In the genomic region with DNA sequence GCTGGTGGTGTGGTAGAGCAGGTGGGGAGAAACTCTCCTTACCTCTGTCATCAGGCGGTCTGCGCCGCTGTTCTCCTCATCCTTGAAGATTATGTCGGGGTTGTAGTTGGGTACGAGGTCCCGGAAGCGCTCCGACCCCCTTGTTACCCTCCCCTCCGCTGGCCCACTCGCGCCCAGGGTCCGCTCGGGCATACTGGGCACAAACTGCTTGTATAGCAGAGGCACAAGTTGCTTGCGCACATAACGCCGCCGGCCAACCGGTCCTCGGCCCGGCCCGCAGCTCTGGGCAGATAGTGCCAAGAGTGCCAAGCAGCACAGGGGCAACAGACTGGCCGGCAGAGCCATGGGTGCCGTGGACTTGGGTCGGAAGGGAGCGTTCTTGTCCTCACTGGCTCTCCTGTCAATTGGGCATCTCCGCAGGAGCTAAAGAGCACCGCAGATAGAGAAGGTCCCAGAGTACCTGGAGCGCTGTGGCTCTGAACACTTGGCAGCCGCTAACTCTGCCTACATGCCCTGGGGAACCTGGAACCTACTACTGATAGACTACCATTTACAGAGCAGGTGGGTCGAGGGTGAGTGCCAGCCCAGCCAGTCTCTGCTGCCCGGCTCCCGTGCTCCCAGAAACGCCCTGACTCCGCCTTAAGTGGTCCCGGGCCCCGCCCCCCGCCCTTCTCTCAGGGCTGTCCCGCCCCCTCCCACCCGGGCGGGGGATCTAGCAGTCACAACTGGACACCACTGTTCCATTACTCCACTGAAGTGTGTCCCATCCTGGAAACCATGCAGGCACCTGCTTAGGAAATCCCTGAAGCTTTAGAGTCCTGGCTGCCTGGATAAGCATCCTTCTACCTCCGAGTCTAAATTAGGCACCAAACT, we compare ENCODE assay signal across 8 mouse cellular contexts. TPM values are rescaled to one million over a fixed set of nuclear protein-coding genes. Genes with fewer than 3 reads are reported as not detected.
DNase-seq lines count a peak whose midpoint lies in the region; ATAC-seq and TF ChIP-seq lines count a peak whose summit lies in the region.

A gene (minus strand): TSS at position 613 of the 873 bp plus-strand sequence.

- TF ChIP-seq CTCF in ES-Bruce4 (IDR thresholded peaks at IDR 0.05; ENCODE audit: low read depth, low read length) = no peak
- TF ChIP-seq CTCF in liver, adult 2 months (IDR thresholded peaks at IDR 0.05; ENCODE audit: low read depth, low read length) = no peak

- H3K79me2 ChIP-seq in liver, adult 2 months (ENCODE audit: control insufficient read depth, insufficient read depth, low read length) = no peaks in the 10 kb centered on the region

- peaks cover 10% of the 10 kb centered on the region; the same call in 1 of the 2 replicates for H3K27me3 ChIP-seq in ES-Bruce4 (ENCODE audit: control insufficient read depth, insufficient read depth, low read length, poor library complexity, severe bottlenecking)
- H3K27me3 ChIP-seq in liver, adult 2 months (ENCODE audit: control insufficient read depth, insufficient read depth, low read length) = peaks cover 22% of the 10 kb centered on the region
- H3K27me3 ChIP-seq in neural tube, embryonic 15.5 days (replicated peaks) = peaks cover 76% of the 10 kb centered on the region

- intact Hi-C loops in heart, postnatal 10 days (cut with DNase I) = loop anchor here (2.0 kb wide), 1 partner anchor 19 kb away; no protein-coding TSS in a partner anchor

- H3K4me3 ChIP-seq in ES-Bruce4 (ENCODE audit: low read depth, low read length) = peak within 1 kb of the TSS; percentile 83
- peak within 1 kb of the TSS; percentile 36 for H3K4me3 ChIP-seq in liver, adult 2 months (ENCODE audit: insufficient read depth, low read depth, low read length)
- H3K4me3 ChIP-seq in neural tube, embryonic 15.5 days (replicated peaks) = peak within 1 kb of the TSS; percentile 22

- peak; percentile 46 to 64 for DNase-seq in adrenal gland, postnatal 36 days
- DNase-seq in heart, postnatal 10 days = peak; percentile 16 to 22
- DNase-seq in liver, adult 2 months (ENCODE audit: extremely low read depth, low read depth, low spot score) = no peak
- DNase-seq in layer of hippocampus, postnatal 10 days (ENCODE audit: low spot score in 2 of 2) = no peak
- no peak for DNase-seq in gastrocnemius, postnatal 25 days
- no peak for DNase-seq in urinary bladder, adult 2 months (ENCODE audit: low spot score)

- no peak within 1 kb of the TSS for H3K27ac ChIP-seq in ES-Bruce4 (ENCODE audit: insufficient read depth, low read length)
- H3K27ac ChIP-seq in liver, adult 2 months (replicated peaks; ENCODE audit: insufficient read depth, low read depth, low read length) = no peak within 1 kb of the TSS
- H3K27ac ChIP-seq in neural tube, embryonic 15.5 days (replicated peaks) = no peak within 1 kb of the TSS

- H3K4me1 ChIP-seq in ES-Bruce4 (ENCODE audit: control insufficient read depth, insufficient read depth, low read length) = no peaks in the 10 kb centered on the region
- 0 out of 2 replicates have a peak, but pooled peaks cover 1% of the 10 kb centered on the region for H3K4me1 ChIP-seq in liver, adult 2 months (ENCODE audit: control insufficient read depth, insufficient read depth, low read length)
- H3K4me1 ChIP-seq in neural tube, embryonic 15.5 days = peaks cover 43% of the 10 kb centered on the region

- peak within 1 kb of the TSS; percentile 36 for H3K4me2 ChIP-seq in neural tube, embryonic 15.5 days

- H3K9ac ChIP-seq in ES-Bruce4 (ENCODE audit: low read depth, poor library complexity, severe bottlenecking) = peak within 1 kb of the TSS; percentile 8; the same call in 1 of the 2 replicates
- peak within 1 kb of the TSS; percentile 23 for H3K9ac ChIP-seq in liver, adult 2 months (ENCODE audit: low read depth, low read length)
- H3K9ac ChIP-seq in neural tube, embryonic 15.5 days (replicated peaks) = 0 out of 2 replicates have a peak within 1 kb of the TSS, but pooled peaks have one; percentile 17

- TF ChIP-seq EP300 in ES-Bruce4 (IDR thresholded peaks at IDR 0.05; ENCODE audit: insufficient read depth, low read depth, low read length) = no peak

- no peak for ATAC-seq in neural tube, embryonic 15.5 days (ENCODE audit: low FRiP score)

- no peak for TF ChIP-seq POLR2A in ES-Bruce4 (IDR thresholded peaks at IDR 0.05; ENCODE audit: insufficient read depth, low read length)
- no peak for TF ChIP-seq POLR2A in liver, adult 2 months (IDR thresholded peaks at IDR 0.05; ENCODE audit: extremely low read depth, insufficient read depth, low read length)

- no peaks in the 10 kb centered on the region for H3K9me3 ChIP-seq in ES-Bruce4 (replicated peaks; ENCODE audit: control insufficient read depth, insufficient read depth, low read length, poor library complexity, severe bottlenecking)
- no peaks in the 10 kb centered on the region for H3K9me3 ChIP-seq in neural tube, embryonic 15.5 days (replicated peaks)

- no peaks in the 10 kb centered on the region for H3K36me3 ChIP-seq in ES-Bruce4 (ENCODE audit: control insufficient read depth, insufficient read depth, low read length, poor library complexity, severe bottlenecking)
- H3K36me3 ChIP-seq in liver, adult 2 months (ENCODE audit: control insufficient read depth, insufficient read depth, low read length) = no peaks in the 10 kb centered on the region
- peaks cover 4% of the 10 kb centered on the region; the same call in 1 of the 2 replicates for H3K36me3 ChIP-seq in neural tube, embryonic 15.5 days

- 4% methylated on average over 41 of the region's 41 CpGs for WGBS in liver, adult 2 months
- WGBS in neural tube, embryonic 15.5 days = 1% methylated on average over 39 of the region's 41 CpGs

RNA-seq across cellular contexts. Expression of the gene that starts here (rescaled TPM):
- 0.40 and 0.78 TPM in 2 replicates for polyA plus RNA-seq in ES-Bruce4 (2011; ENCODE audit: insufficient read depth, insufficient read length, low read depth, missing spikeins)
- total RNA-seq in adrenal gland, postnatal 36 days (2021) = 1 to 10 TPM; 2.2 to 3.0 TPM
- 1 to 10 TPM; 2.8 to 3.8 TPM for total RNA-seq in heart, postnatal 10 days (2021)
- under 0.01 and 0.13 TPM in 2 replicates for total RNA-seq in liver, adult 2 months (2014; rRNA removed)
- polyA plus RNA-seq in liver, adult 2 months (2012; rRNA removed) = 0.18 and 0.45 TPM in 2 replicates
- 2.5 and 3.2 TPM in 2 replicates for polyA plus RNA-seq in neural tube, embryonic 15.5 days (2015; fragmentation: Nextera tagmentation; extraction: Ambion mirVana)
- total RNA-seq in layer of hippocampus, postnatal 10 days (2021) = under 1 TPM; 0.36 to 0.57 TPM
- 1 to 10 TPM; 1.2 to 2.3 TPM for total RNA-seq in gastrocnemius, postnatal 25 days (2021)
- polyA plus RNA-seq in urinary bladder, adult 2 months (2012; rRNA removed) = 1.7 and 1.9 TPM in 2 replicates

Comparison
In these comparisons a context has a peak if more than half of its experiments do, and no peak if none do; other contexts are left out.
1. H3K4me3 ChIP-seq: peak in every context shown above with its lines; median percentile 83 in ES-Bruce4; 36 in liver, adult 2 months; 22 in neural tube, embryonic 15.5 days.
2. DNase-seq: peak in adrenal gland, postnatal 36 days (2 of 2) and heart, postnatal 10 days (2 of 2); none in liver, adult 2 months (single experiment), layer of hippocampus, postnatal 10 days (0 of 2), gastrocnemius, postnatal 25 days (single experiment) and urinary bladder, adult 2 months (single experiment).
3. Peak in every context shown above with its lines, with median percentiles within 50 percentile points of each other: H3K9ac ChIP-seq.